In genomic region chr2:167331432-167331921, GRCm38 (mm10) we compare ENCODE assay signal across 9 mouse cellular contexts. TPM values are rescaled to one million over a fixed set of nuclear protein-coding genes. Genes with fewer than 3 reads are reported as not detected.
DNase-seq lines count a peak whose midpoint lies in the region; ATAC-seq and TF ChIP-seq lines count a peak whose summit lies in the region.
"Had no signal": no experiment of that assay in that cellular context is flagged by ENCODE, and none has a peak within 500 bp of the region (broad histone marks: within the 10 kb centered on the region; RNA-seq: fewer than 3 reads in every experiment).

No protein-coding gene starts in this region.

- no peak overlapping the region for H3K4me2 ChIP-seq in embryonic facial prominence, embryonic 15.5 days (replicated peaks)
- H3K4me2 ChIP-seq in midbrain, embryonic 15.5 days: no peak overlapping the region

- WGBS in embryonic facial prominence, embryonic 15.5 days: 17% methylated on average over 5 of the region's 5 CpGs
- 30% methylated on average over 5 of the region's 5 CpGs for WGBS in midbrain, embryonic 15.5 days

- H3K4me3 ChIP-seq in layer of hippocampus, adult 2 months: no peak overlapping the region
- no peak overlapping the region for H3K4me3 ChIP-seq in embryonic facial prominence, embryonic 15.5 days (replicated peaks)
- no peak overlapping the region for H3K4me3 ChIP-seq in midbrain, embryonic 15.5 days

- TF ChIP-seq POLR2A in brain, embryonic 14.5 days (IDR thresholded peaks at IDR 0.05; ENCODE audit: borderline replicate concordance, extremely low read depth, insufficient read depth, insufficient read length, poor library complexity, severe bottlenecking): no peak

- no peaks in the 10 kb centered on the region for H3K27me3 ChIP-seq in embryonic facial prominence, embryonic 15.5 days
- no peaks in the 10 kb centered on the region for H3K27me3 ChIP-seq in midbrain, embryonic 15.5 days (replicated peaks)

- DNase-seq in layer of hippocampus, adult 2 months (ENCODE audit: low spot score in 2 of 2): no peak
- DNase-seq in layer of hippocampus, adult 8-10 months (ENCODE audit: low spot score in 2 of 2): no peak
- peak; percentile 80 for DNase-seq in brain, embryonic 14.5 days (ENCODE audit: low read depth)
- DNase-seq in right cerebral cortex, postnatal 14 days: no peak
- no peak for DNase-seq in ovary, postnatal 10 days (ENCODE audit: low spot score)
- no peak for DNase-seq in ovary, adult 18-20 months (ENCODE audit: low spot score)
- DNase-seq: thymus, postnatal 14 days had no signal

- peak overlapping the region; percentile 52; the same call in 1 of the 2 replicates for H3K27ac ChIP-seq in layer of hippocampus, adult 2 months
- no peak overlapping the region for H3K27ac ChIP-seq in embryonic facial prominence, embryonic 15.5 days (replicated peaks)
- H3K27ac ChIP-seq in midbrain, embryonic 15.5 days: peak overlapping the region; percentile 18

- H3K9ac ChIP-seq in embryonic facial prominence, embryonic 15.5 days: no peak overlapping the region
- H3K9ac ChIP-seq in midbrain, embryonic 15.5 days: no peak overlapping the region

- H3K36me3 ChIP-seq in embryonic facial prominence, embryonic 15.5 days: no peaks in the 10 kb centered on the region
- H3K36me3 ChIP-seq in midbrain, embryonic 15.5 days (replicated peaks): no peaks in the 10 kb centered on the region

- TF ChIP-seq CTCF in layer of hippocampus, adult 2 months (conservative IDR thresholded peaks at IDR 0.05): no peak
- no peak for TF ChIP-seq CTCF in brain, embryonic 14.5 days (IDR thresholded peaks at IDR 0.05; ENCODE audit: borderline replicate concordance, extremely low read depth, insufficient read depth, insufficient read length)

- H3K4me1 ChIP-seq in embryonic facial prominence, embryonic 15.5 days: peaks cover 34% of the 10 kb centered on the region
- H3K4me1 ChIP-seq in midbrain, embryonic 15.5 days: peaks cover 18% of the 10 kb centered on the region

- ATAC-seq in embryonic facial prominence, embryonic 15.5 days (ENCODE audit: insufficient number of reproducible peaks, low FRiP score, low TSS enrichment, low read depth): peak; percentile 32
- 0 out of 2 replicates have a peak, but pooled peaks have one; percentile 24 for ATAC-seq in midbrain, embryonic 15.5 days (replicated peaks)

- H3K9me3 ChIP-seq in embryonic facial prominence, embryonic 15.5 days (replicated peaks): no peaks in the 10 kb centered on the region
- H3K9me3 ChIP-seq in midbrain, embryonic 15.5 days: no peaks in the 10 kb centered on the region

RNA-seq across cellular contexts. Expression of gene B4galt5, which starts 17.5 kb away (rescaled TPM):
- 10 to 100 TPM; 38.1 to 43.9 TPM for total RNA-seq in layer of hippocampus, adult 2 months (2021)
- 10 to 100 TPM; 34.6 to 43.0 (median 39.7) TPM for total RNA-seq in layer of hippocampus, adult 8-10 months (2022)
- polyA plus RNA-seq in brain, embryonic 14.5 days (2012; rRNA removed): 17.6 and 36.9 TPM in 2 replicates
- 11.5 and 14.8 TPM in 2 replicates for polyA plus RNA-seq in embryonic facial prominence, embryonic 15.5 days (2015; fragmentation: Nextera tagmentation; extraction: Ambion mirVana)
- polyA plus RNA-seq in midbrain, embryonic 15.5 days (2015; fragmentation: Nextera tagmentation; extraction: Ambion mirVana): 28.3 and 31.8 TPM in 2 replicates
